Mouse (Mus musculus) CH12.LX (cell line): ENCODE data around the gene Sult1a1. TPM values are rescaled to one million over a fixed set of nuclear protein-coding genes. Genes with fewer than 3 reads are reported as not detected.

ENCODE experiments used
- DNase-seq: peaks from one replicate; pipeline ENCODE4 v3.0.0-alpha.2; 2013; ENCODE audit errors: extremely low read depth
- H3K27ac ChIP-seq: 2 replicates; pipeline ENCODE4 v1.5.1; 2012; ENCODE audit warnings: low read depth, mild to moderate bottlenecking, control low read depth, moderate library complexity; ENCODE audit not compliant: insufficient read depth
- H3K27me3 ChIP-seq: replicated peaks from 2 replicates; pipeline ENCODE3; 2012; ENCODE audit warnings: inconsistent platforms
- H3K36me3 ChIP-seq, 2 experiments: replicated peaks in 1 of 2; 2 replicates each; pipeline versions ENCODE3 to v1.6.1; 2012; ENCODE audit warnings: inconsistent platforms in 1 of 2, low read length in 1 of 2, mild to moderate bottlenecking in 1 of 2, mixed read lengths in 1 of 2, moderate library complexity in 1 of 2; ENCODE audit not compliant: control insufficient read depth in 1 of 2, insufficient read depth in 1 of 2
- H3K4me1 ChIP-seq, 2 experiments: 2 replicates each; pipeline ENCODE4 v1.6.1; 2012; ENCODE audit warnings: inconsistent platforms in 1 of 2, moderate library complexity in 1 of 2; ENCODE audit not compliant: insufficient read depth in 2 of 2, control insufficient read depth in 1 of 2
- H3K4me2 ChIP-seq: 2 replicates; pipeline ENCODE4 v1.6.1; 2012; ENCODE audit warnings: low read depth, mild to moderate bottlenecking, control low read depth; ENCODE audit not compliant: poor library complexity, insufficient read depth, severe bottlenecking
- H3K4me3 ChIP-seq, 3 experiments: fragments of 150-350 bp in 1 of 3; sonication (generic) in 1 of 3; replicated peaks in 1 of 3; 2 replicates each; pipeline versions ENCODE3 to v1.5.1; 2011 to 2012; ENCODE audit warnings: low read depth in 2 of 3, low read length in 2 of 3, mild to moderate bottlenecking in 2 of 3, moderate library complexity in 2 of 3, control low read depth in 1 of 3, improper control_type of control experiment in 1 of 3, inconsistent platforms in 1 of 3, mixed read lengths in 1 of 3; ENCODE audit not compliant: poor library complexity in 1 of 3
- H3K79me2 ChIP-seq: replicated peaks from 2 replicates; pipeline ENCODE4 v1.6.1; 2012; ENCODE audit warnings: mild to moderate bottlenecking, moderate library complexity; ENCODE audit not compliant: control insufficient read depth, poor library complexity, insufficient read depth, severe bottlenecking; ENCODE audit errors: extremely low read depth
- H3K9ac ChIP-seq: 2 replicates; pipeline ENCODE4 v1.6.1; 2012; ENCODE audit warnings: low read depth, mild to moderate bottlenecking, control low read depth, moderate library complexity; ENCODE audit not compliant: insufficient read depth
- H3K9me3 ChIP-seq: replicated peaks from 2 replicates; pipeline ENCODE3; 2012; ENCODE audit warnings: low read length, inconsistent platforms, mixed read lengths
- CHD1 ChIP-seq: IDR thresholded peaks from 2 replicates; pipeline ENCODE4 v1.6.1; 2012; ENCODE audit warnings: low read depth, low read length, improper control_type of control experiment, inconsistent platforms
- CHD2 ChIP-seq: IDR thresholded peaks from 2 replicates; pipeline ENCODE4 v1.6.1; 2011; ENCODE audit warnings: low read length, improper control_type of control experiment
- CTCF ChIP-seq, 2 experiments: IDR thresholded peaks in 1 of 2; conservative IDR thresholded peaks in 1 of 2; 2 replicates each; pipeline ENCODE4 v1.5.1; 2011 to 2012; ENCODE audit warnings: low read depth in 2 of 2, low read length in 2 of 2, improper control_type of control experiment in 1 of 2, inconsistent platforms in 1 of 2, mild to moderate bottlenecking in 1 of 2, moderate library complexity in 1 of 2
- E2F4 ChIP-seq: IDR thresholded peaks from 2 replicates; pipeline ENCODE4 v1.6.1; 2011; ENCODE audit warnings: low read depth, low read length, improper control_type of control experiment; ENCODE audit not compliant: insufficient replicate concordance
- ELF1 ChIP-seq: IDR thresholded peaks from 2 replicates; pipeline ENCODE4 v1.6.1; 2014; ENCODE audit warnings: low read depth, mild to moderate bottlenecking, inconsistent platforms, low read length, improper control_type of control experiment
- EP300 ChIP-seq: IDR thresholded peaks from 2 replicates; pipeline ENCODE4 v1.6.1; 2011; ENCODE audit warnings: low read length, improper control_type of control experiment
- ETS1 ChIP-seq: conservative IDR thresholded peaks from 2 replicates; pipeline ENCODE4 v1.6.1; 2012; ENCODE audit warnings: low read depth, mild to moderate bottlenecking, inconsistent platforms, low read length, improper control_type of control experiment, moderate library complexity
- GABPA ChIP-seq: IDR thresholded peaks from 2 replicates; pipeline ENCODE4 v1.6.1; 2012; ENCODE audit warnings: low read depth, low read length, improper control_type of control experiment, inconsistent platforms; ENCODE audit not compliant: insufficient replicate concordance
- HCFC1 ChIP-seq: IDR thresholded peaks from 2 replicates; pipeline ENCODE4 v1.6.1; 2012; ENCODE audit warnings: low read depth, mild to moderate bottlenecking, inconsistent platforms, low read length, improper control_type of control experiment
- IRF4 ChIP-seq: IDR thresholded peaks from 2 replicates; pipeline ENCODE4 v1.6.1; 2014; ENCODE audit warnings: low read depth, mild to moderate bottlenecking, inconsistent platforms, low read length, improper control_type of control experiment
- JUN ChIP-seq: IDR thresholded peaks from 2 replicates; pipeline ENCODE4 v1.6.1; 2011; ENCODE audit warnings: low read depth, mild to moderate bottlenecking, low read length, improper control_type of control experiment, moderate library complexity; ENCODE audit not compliant: insufficient read depth
- JUND ChIP-seq: conservative IDR thresholded peaks from 2 replicates; pipeline ENCODE4 v1.6.1; 2011; ENCODE audit warnings: low read depth, low read length, improper control_type of control experiment
- KAT2A ChIP-seq: IDR thresholded peaks from 2 replicates; pipeline ENCODE4 v1.6.1; 2012; ENCODE audit warnings: low read length, improper control_type of control experiment, inconsistent platforms; ENCODE audit not compliant: insufficient replicate concordance
- MAFK ChIP-seq: IDR thresholded peaks from 2 replicates; pipeline ENCODE4 v1.6.1; 2011; ENCODE audit warnings: low read length, improper control_type of control experiment; ENCODE audit not compliant: insufficient replicate concordance
- MAX ChIP-seq: IDR thresholded peaks from 2 replicates; pipeline ENCODE4 v1.6.1; 2011; ENCODE audit warnings: low read length, improper control_type of control experiment
- MAZ ChIP-seq: IDR thresholded peaks from 2 replicates; pipeline ENCODE4 v1.6.1; 2012; ENCODE audit warnings: low read depth, mild to moderate bottlenecking, inconsistent platforms, low read length, improper control_type of control experiment, moderate library complexity
- MEF2A ChIP-seq: IDR thresholded peaks from 2 replicates; pipeline ENCODE4 v1.6.1; 2014; ENCODE audit warnings: low read depth, mild to moderate bottlenecking, inconsistent platforms, low read length, improper control_type of control experiment, borderline replicate concordance
- MXI1 ChIP-seq: IDR thresholded peaks from 2 replicates; pipeline ENCODE4 v1.6.1; 2011; ENCODE audit warnings: mild to moderate bottlenecking, low read depth, low read length, improper control_type of control experiment
- NELFE ChIP-seq: IDR thresholded peaks from 2 replicates; pipeline ENCODE4 v1.6.1; 2011; ENCODE audit warnings: low read depth, low read length, improper control_type of control experiment
- NRF1 ChIP-seq: IDR thresholded peaks from 2 replicates; pipeline ENCODE4 v1.6.1; 2014; ENCODE audit warnings: low read depth, mild to moderate bottlenecking, inconsistent platforms, low read length, improper control_type of control experiment, moderate library complexity
- PAX5 ChIP-seq: IDR thresholded peaks from 2 replicates; pipeline ENCODE4 v1.6.1; 2012; ENCODE audit warnings: low read length, inconsistent platforms, mixed read lengths
- POLR2A ChIP-seq: IDR thresholded peaks from 2 replicates; pipeline ENCODE4 v1.6.1; 2011; ENCODE audit warnings: low read depth, mild to moderate bottlenecking, improper control_type of control experiment, low read length
- POLR2AphosphoS2 ChIP-seq: IDR thresholded peaks from 2 replicates; pipeline ENCODE4 v1.6.1; 2011; ENCODE audit warnings: low read depth, low read length, improper control_type of control experiment
- RCOR1 ChIP-seq: conservative IDR thresholded peaks from 2 replicates; pipeline ENCODE4 v1.6.1; 2012; ENCODE audit warnings: low read depth, mild to moderate bottlenecking, inconsistent platforms, low read length, improper control_type of control experiment
- SIN3A ChIP-seq: IDR thresholded peaks from 2 replicates; pipeline ENCODE4 v1.6.1; 2012; ENCODE audit warnings: low read length, improper control_type of control experiment, inconsistent platforms
- SMC3 ChIP-seq: IDR thresholded peaks from 2 replicates; pipeline ENCODE4 v1.6.1; 2011; ENCODE audit warnings: low read depth, low read length, improper control_type of control experiment
- UBTF ChIP-seq: IDR thresholded peaks from 2 replicates; pipeline ENCODE4 v1.6.1; 2012; ENCODE audit warnings: low read depth, mild to moderate bottlenecking, inconsistent platforms, low read length, improper control_type of control experiment, moderate library complexity
- USF1 ChIP-seq: IDR thresholded peaks from 2 replicates; pipeline ENCODE4 v1.6.1; 2014; ENCODE audit warnings: low read depth, mild to moderate bottlenecking, inconsistent platforms, low read length, improper control_type of control experiment
- USF2 ChIP-seq: conservative IDR thresholded peaks from 2 replicates; pipeline ENCODE4 v1.6.1; 2011; ENCODE audit warnings: low read depth, low read length, improper control_type of control experiment
- ZKSCAN1 ChIP-seq: IDR thresholded peaks from 2 replicates; pipeline ENCODE4 v1.6.1; 2012; ENCODE audit warnings: low read depth, inconsistent platforms, low read length, improper control_type of control experiment, borderline replicate concordance
- ZMIZ1 ChIP-seq: IDR thresholded peaks from 2 replicates; pipeline ENCODE4 v1.6.1; 2012; ENCODE audit warnings: low read depth, mild to moderate bottlenecking, inconsistent platforms, low read length, improper control_type of control experiment
- ZNF384 ChIP-seq: IDR thresholded peaks from 2 replicates; pipeline ENCODE4 v1.6.1; 2012; ENCODE audit warnings: low read depth, low read length, improper control_type of control experiment, inconsistent platforms
- dilution Hi-C: fragments of 300-500 bp; cut with MboI; formaldehyde crosslinking; loops from 2 replicates; pipeline ENCODE4 v1.14.3; 2020; ENCODE audit warnings: low sequenced_read_pairs; ENCODE audit not compliant: extremely low pct_unique_long_range_greater_than_20kb, extremely low pct_ligation_motif_present
- in situ Hi-C: fragments of 300-500 bp; cut with MboI; formaldehyde crosslinking; loops from 3 replicates; pipeline ENCODE4 v1.14.3; 2019; ENCODE audit warnings: low sequenced_read_pairs, low pct_ligation_motif_present, low pct_unique_long_range_greater_than_20kb, mixed read lengths
- polyA plus RNA-seq: library from polyadenylated mRNA; unstranded; fragments of >175 nt; gene quantifications from 2 replicates; pipeline ENCODE4 v1.2.1, GENCODE M21; 2012; ENCODE audit warnings: low read depth; ENCODE audit not compliant: insufficient read length
- total RNA-seq, 2 experiments: library from RNA; depleted of rRNA; stranded (reverse); fragments of 300-350 nt in 1 of 2; fragments of >200 nt in 1 of 2; gene quantifications; 2 replicates each; pipeline ENCODE4 v1.2.3; 2012 to 2014

Gene Sult1a1
- total and polyA plus RNA-seq, 3 experiments = 0.34 to 0.87 (median 0.87) TPM

DNA sequence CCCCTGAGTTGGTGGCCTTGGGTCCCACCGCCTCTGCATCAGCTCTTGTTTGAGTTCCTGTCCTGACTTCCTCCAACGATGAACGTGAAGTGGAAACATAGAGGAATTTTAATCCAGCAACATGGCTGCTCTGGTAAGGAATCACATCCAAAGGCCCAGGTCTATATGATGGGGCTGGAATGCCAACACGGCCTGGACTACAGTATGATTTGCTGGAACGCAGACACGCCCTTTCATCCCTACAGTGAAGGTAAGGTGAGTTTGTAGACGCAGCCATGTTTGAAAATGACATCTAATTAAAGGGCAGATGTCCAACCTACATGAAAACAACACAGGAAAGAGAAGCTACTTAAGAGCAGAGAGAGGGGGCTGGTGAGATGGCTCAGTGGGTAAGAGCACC is 17.5 kb upstream of the Sult1a1 start:
- H3K9ac ChIP-seq = no peak overlapping the region
- dilution Hi-C loops = no loop called here

DNA sequence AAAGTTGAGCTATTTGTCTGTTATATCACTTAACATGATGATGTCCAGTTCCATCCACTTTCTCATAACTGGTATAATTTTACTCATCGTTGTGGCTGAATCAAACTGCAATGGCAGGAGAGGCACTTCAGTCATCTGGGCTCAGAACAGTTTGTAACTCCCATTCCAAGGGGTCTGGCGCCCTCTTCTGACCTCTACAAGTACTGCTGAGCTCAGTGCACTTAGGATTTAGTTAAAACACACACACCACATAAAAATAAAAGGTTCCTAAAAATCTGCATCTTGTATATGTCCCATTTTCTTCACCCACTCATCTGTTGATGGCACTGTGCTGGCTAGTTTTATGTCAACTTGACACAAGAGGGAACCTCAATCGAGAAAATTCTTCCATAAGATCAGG is 17.0 kb upstream of the Sult1a1 start:
- Histone ChIP-seq H3K27me3 (no peaks in the 10 kb centered on the region), H3K79me2 (peaks cover 24% of the 10 kb centered on the region), H3K36me3 (peaks cover 29 to 57% of the 10 kb centered on the region in 2 experiments), H3K9me3 (no peaks in the 10 kb centered on the region), H3K4me3 (no peak overlapping the region), H3K4me2 (no peak overlapping the region), H3K27ac (no peak overlapping the region), H3K9ac (no peak overlapping the region), H3K4me1 (peaks cover 14 to 36% of the 10 kb centered on the region in 2 experiments)
- DNase-seq = peak; percentile 90
- in situ Hi-C loops (loop anchor here (5.0 kb wide), 2 partner anchors 51 to 494 kb away; no protein-coding TSS in a partner anchor), dilution Hi-C loops (no loop called here)
- TF ChIP-seq MXI1 (no peak), MAZ (0 out of 2 replicates have a peak, but pooled peaks have one; percentile 68), MAFK (no peak), USF2 (no peak), RCOR1 (no peak), CHD2 (no peak), SIN3A (peak; percentile 35; the same call in 1 of the 2 replicates), NELFE (peak; percentile 42; the same call in 1 of the 2 replicates), PAX5 (no peak), MEF2A (no peak), JUN (no peak), EP300 (no peak), KAT2A (no peak), NRF1 (no peak), POLR2A (no peak), ZKSCAN1 (no peak), ZMIZ1 (no peak), CHD1 (no peak), MAX (no peak), ELF1 (0 out of 2 replicates have a peak, but pooled peaks have one; percentile 16), POLR2AphosphoS2 (no peak), USF1 (no peak), UBTF (no peak), HCFC1 (0 out of 2 replicates have a peak, but pooled peaks have one; percentile 20), GABPA (no peak), SMC3 (peak; percentile 75), JUND (no peak)

More for the DNA sequence above, 17.5 kb upstream of the Sult1a1 start:
- Histone ChIP-seq H3K79me2 (peaks cover 24% of the 10 kb centered on the region), H3K4me1 (peaks cover 14 to 33% of the 10 kb centered on the region in 2 experiments), H3K9me3 (no peaks in the 10 kb centered on the region), H3K27me3 (no peaks in the 10 kb centered on the region), H3K27ac (no peak overlapping the region), H3K36me3 (peaks cover 30 to 60% of the 10 kb centered on the region in 2 experiments), H3K4me3 (no peak overlapping the region), H3K4me2 (no peak overlapping the region)
- in situ Hi-C loops = loop anchor here (5.0 kb wide), 2 partner anchors 51 to 494 kb away; no protein-coding TSS in a partner anchor
- no peak for TF ChIP-seq CTCF (conservative IDR thresholded peaks at IDR 0.05 in 1 of 2, IDR thresholded peaks at IDR 0.05 in 1 of 2; ENCODE audit: low read depth in 2 of 2, low read length in 2 of 2)
- TF ChIP-seq USF1 = no peak
- no peak for TF ChIP-seq RCOR1
- no peak for TF ChIP-seq EP300
- TF ChIP-seq IRF4 = no peak
- TF ChIP-seq UBTF = no peak
- no peak for TF ChIP-seq NELFE
- no peak for TF ChIP-seq GABPA
- no peak for TF ChIP-seq ZKSCAN1
- TF ChIP-seq KAT2A = no peak
- TF ChIP-seq ZNF384 = no peak
- TF ChIP-seq JUN = no peak
- no peak for TF ChIP-seq E2F4
- no peak for TF ChIP-seq ETS1
- TF ChIP-seq POLR2AphosphoS2 = no peak
- no peak for TF ChIP-seq MEF2A
- no peak for TF ChIP-seq POLR2A
- no peak for DNase-seq
